Mouse (Mus musculus) bone marrow, adult 2 months (tissue): ENCODE measurements around the gene Gm12184.

Source experiments
- CTCF ChIP-seq: fragments of 200-500 bp; IDR thresholded peaks from 2 replicates; pipeline ENCODE4 v1.5.1; 2011; ENCODE audit warnings: low read length, control low read depth; ENCODE audit not compliant: control insufficient read depth, insufficient read depth
- POLR2A ChIP-seq: fragments of 200-500 bp; IDR thresholded peaks from 2 replicates; pipeline ENCODE4 v1.6.1; 2011; ENCODE audit warnings: low read depth, mild to moderate bottlenecking, control low read depth, low read length, borderline replicate concordance; ENCODE audit not compliant: control insufficient read depth

GRCm38 (mm10) chr11:48798984-48799920, 27.2 kb downstream of the Gm12184 start:
- TF ChIP-seq CTCF = no peak
- TF ChIP-seq POLR2A = no peak
